Mouse (Mus musculus): ENCODE data around the gene Cnih3.

DNA sequence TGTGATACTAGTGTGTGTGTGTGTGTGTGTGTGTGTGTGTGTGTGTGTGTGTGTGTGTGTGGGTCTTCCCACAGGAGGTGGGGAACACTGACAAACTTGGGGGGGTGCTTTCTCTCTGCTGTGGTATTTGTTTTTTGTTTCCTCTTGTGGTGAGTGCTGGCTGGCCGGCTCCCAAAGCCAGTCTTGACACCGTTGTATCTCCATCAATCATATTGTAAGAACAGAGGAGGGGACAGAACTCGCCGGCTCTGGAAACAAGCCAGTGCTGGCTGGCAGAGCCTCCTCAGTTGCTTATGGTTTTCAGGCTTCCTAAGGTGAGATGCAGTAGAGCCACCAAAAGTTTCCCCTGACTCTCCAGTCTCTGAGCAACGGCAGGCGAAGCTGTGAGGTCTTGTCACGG is 6.1 kb downstream of the Cnih3 start:
- TF ChIP-seq CTCF (IDR thresholded peaks at IDR 0.05; ENCODE audit: low read depth) (no peak), EP300 (IDR thresholded peaks at IDR 0.05; ENCODE audit: low read depth) (no peak)
